ENCODE assay signal across 8 mouse cellular contexts in the genomic region with DNA sequence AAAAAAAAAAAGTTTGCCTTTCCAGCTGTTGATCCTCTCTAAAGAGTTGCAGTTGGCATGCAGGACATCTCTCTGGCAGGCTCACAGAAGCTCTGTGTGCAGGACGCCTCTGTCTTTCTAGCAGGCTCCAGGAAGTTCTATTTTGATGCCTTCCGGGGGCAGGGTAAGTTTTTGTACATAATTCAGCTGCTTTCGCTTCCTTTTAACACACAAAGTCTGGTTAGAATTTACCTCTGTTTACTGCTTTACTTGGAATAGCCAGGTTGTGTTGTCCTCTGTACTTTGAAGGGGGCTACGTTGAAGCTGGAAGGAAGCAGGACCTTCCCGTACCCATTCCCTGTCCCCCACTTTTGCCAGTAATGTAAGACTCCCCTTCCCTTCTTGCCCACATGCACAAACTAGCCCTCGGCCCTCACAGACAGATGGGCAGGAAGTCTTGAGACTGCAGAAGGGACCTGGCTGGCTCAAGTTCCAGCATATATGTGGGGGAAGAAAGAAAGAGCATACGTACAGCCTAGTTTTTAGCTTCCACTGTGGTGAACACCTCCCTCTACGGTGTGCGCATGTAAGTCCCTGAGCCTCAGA.
DNase-seq lines count a peak whose midpoint lies in the region; ATAC-seq and TF ChIP-seq lines count a peak whose summit lies in the region.

No protein-coding gene starts in this region.

- no peak for ATAC-seq in intestine, embryonic 14.5 days (replicated peaks; ENCODE audit: low FRiP score, low TSS enrichment, low read depth)
- no peak for ATAC-seq in intestine, postnatal 0 days
- no peak for ATAC-seq in liver, postnatal 0 days
- no peak for ATAC-seq in midbrain, postnatal 0 days (ENCODE audit: low FRiP score)

- H3K9me3 ChIP-seq in intestine, embryonic 14.5 days (ENCODE audit: control insufficient read depth, low read length): no peaks in the 10 kb centered on the region
- no peaks in the 10 kb centered on the region for H3K9me3 ChIP-seq in intestine, postnatal 0 days (ENCODE audit: control insufficient read depth)
- no peaks in the 10 kb centered on the region for H3K9me3 ChIP-seq in liver, postnatal 0 days (ENCODE audit: low read length)
- H3K9me3 ChIP-seq in midbrain, postnatal 0 days (ENCODE audit: low read length): no peaks in the 10 kb centered on the region

- 50% methylated on average over 9 of the region's 9 CpGs for WGBS in intestine, embryonic 14.5 days
- WGBS in intestine, postnatal 0 days: 66% methylated on average over 9 of the region's 9 CpGs
- 34% methylated on average over 9 of the region's 9 CpGs for WGBS in liver, postnatal 0 days (ENCODE audit: insufficient replicate concordance)
- 87% methylated on average over 9 of the region's 9 CpGs for WGBS in midbrain, postnatal 0 days

- H3K36me3 ChIP-seq in intestine, embryonic 14.5 days (ENCODE audit: control insufficient read depth, insufficient read depth, low read length): no peaks in the 10 kb centered on the region
- H3K36me3 ChIP-seq in intestine, postnatal 0 days (ENCODE audit: control insufficient read depth, insufficient read depth): no peaks in the 10 kb centered on the region
- H3K36me3 ChIP-seq in liver, postnatal 0 days (replicated peaks; ENCODE audit: insufficient read depth, low read length): no peaks in the 10 kb centered on the region
- no peaks in the 10 kb centered on the region for H3K36me3 ChIP-seq in midbrain, postnatal 0 days (ENCODE audit: insufficient read depth, low read length)

- no peak overlapping the region for H3K9ac ChIP-seq in intestine, embryonic 14.5 days (ENCODE audit: low read length)
- no peak overlapping the region for H3K9ac ChIP-seq in intestine, postnatal 0 days (ENCODE audit: low read depth, low read length)
- H3K9ac ChIP-seq in liver, postnatal 0 days (replicated peaks): 0 out of 2 replicates have a peak overlapping the region, but pooled peaks have one; percentile 21
- H3K9ac ChIP-seq in midbrain, postnatal 0 days (replicated peaks; ENCODE audit: low read length, poor library complexity, severe bottlenecking): no peak overlapping the region

- H3K4me2 ChIP-seq in intestine, embryonic 14.5 days (ENCODE audit: low read length): no peak overlapping the region
- no peak overlapping the region for H3K4me2 ChIP-seq in intestine, postnatal 0 days (replicated peaks; ENCODE audit: low read depth)
- peak overlapping the region; percentile 51; the same call in 1 of the 2 replicates for H3K4me2 ChIP-seq in liver, postnatal 0 days (ENCODE audit: low read depth, low read length)
- no peak overlapping the region for H3K4me2 ChIP-seq in midbrain, postnatal 0 days (ENCODE audit: low read depth, low read length, poor library complexity, severe bottlenecking)

- H3K4me1 ChIP-seq in intestine, embryonic 14.5 days (replicated peaks; ENCODE audit: control insufficient read depth, insufficient read depth, low read length): peaks cover 25% of the 10 kb centered on the region
- H3K4me1 ChIP-seq in intestine, postnatal 0 days (replicated peaks; ENCODE audit: control insufficient read depth, insufficient read depth, low read length): no peaks in the 10 kb centered on the region
- H3K4me1 ChIP-seq in liver, postnatal 0 days (ENCODE audit: insufficient read depth): peaks cover 15% of the 10 kb centered on the region
- H3K4me1 ChIP-seq in midbrain, postnatal 0 days (ENCODE audit: insufficient read depth, low read length): peaks cover 6% of the 10 kb centered on the region; the same call in 1 of the 2 replicates

- no peak for TF ChIP-seq EP300 in liver, postnatal 0 days (IDR thresholded peaks at IDR 0.05; ENCODE audit: low read depth)

- no peak for TF ChIP-seq CTCF in intestine, postnatal 0 days (IDR thresholded peaks at IDR 0.05; ENCODE audit: low read depth)
- TF ChIP-seq CTCF in liver, postnatal 0 days (IDR thresholded peaks at IDR 0.05; ENCODE audit: low read depth): no peak
- TF ChIP-seq CTCF in midbrain, postnatal 0 days (IDR thresholded peaks at IDR 0.05): no peak

- intact Hi-C loops in heart, postnatal 36 days (cut with DNase I): no loop called here

- DNase-seq in intestine, embryonic 14.5 days (ENCODE audit: low spot score): no peak
- peak; percentile 39 to 40 for DNase-seq in heart, postnatal 36 days
- no peak for DNase-seq in liver, postnatal 0 days
- peak; percentile 21 to 62 for DNase-seq in spleen, postnatal 4 days (ENCODE audit: low spot score in 2 of 2)
- no peak for DNase-seq in midbrain, postnatal 0 days (ENCODE audit: low spot score)
- DNase-seq in cerebellum, adult 9-10 months: no peak
- no peak for DNase-seq in ovary, postnatal 14 days (ENCODE audit: low spot score)

- H3K27me3 ChIP-seq in intestine, embryonic 14.5 days (replicated peaks; ENCODE audit: control insufficient read depth, insufficient read depth, low read length): no peaks in the 10 kb centered on the region
- no peaks in the 10 kb centered on the region for H3K27me3 ChIP-seq in intestine, postnatal 0 days (replicated peaks; ENCODE audit: control insufficient read depth, insufficient read depth, low read length)
- no peaks in the 10 kb centered on the region for H3K27me3 ChIP-seq in liver, postnatal 0 days (ENCODE audit: insufficient read depth, low read length)
- H3K27me3 ChIP-seq in midbrain, postnatal 0 days (ENCODE audit: insufficient read depth, low read length): no peaks in the 10 kb centered on the region

- no peak overlapping the region for H3K4me3 ChIP-seq in intestine, embryonic 14.5 days (ENCODE audit: low read depth, low read length)
- H3K4me3 ChIP-seq in intestine, postnatal 0 days (ENCODE audit: low read depth, low read length): no peak overlapping the region
- H3K4me3 ChIP-seq in liver, postnatal 0 days (ENCODE audit: low read depth, low read length): no peak overlapping the region
- H3K4me3 ChIP-seq in midbrain, postnatal 0 days (ENCODE audit: low read depth, low read length): no peak overlapping the region

- H3K27ac ChIP-seq in intestine, embryonic 14.5 days (ENCODE audit: low read depth): 0 out of 2 replicates have a peak overlapping the region, but pooled peaks have one; percentile 51
- no peak overlapping the region for H3K27ac ChIP-seq in intestine, postnatal 0 days (ENCODE audit: low read depth, low read length)
- peak overlapping the region; percentile 84 for H3K27ac ChIP-seq in liver, postnatal 0 days (ENCODE audit: low read depth)
- no peak overlapping the region for H3K27ac ChIP-seq in midbrain, postnatal 0 days (ENCODE audit: low read depth, low read length)

Comparison
In these comparisons a context has a peak if more than half of its experiments do, and no peak if none do; other contexts are left out.
1. H3K27ac ChIP-seq: peak in intestine, embryonic 14.5 days (single experiment) and liver, postnatal 0 days (single experiment); none in intestine, postnatal 0 days (single experiment) and midbrain, postnatal 0 days (single experiment).
2. DNase-seq: peak in heart, postnatal 36 days (2 of 2) and spleen, postnatal 4 days (2 of 2); none in intestine, embryonic 14.5 days (single experiment), liver, postnatal 0 days (single experiment), midbrain, postnatal 0 days (single experiment), cerebellum, adult 9-10 months (single experiment) and ovary, postnatal 14 days (single experiment).